Mouse (Mus musculus): ENCODE data around the gene Ncl.
"Not testable (repeated sequence)": the region's sequence is repeated elsewhere in the genome, so short reads cannot be mapped to it uniquely, and the experiment has no call there.

Ncl gene

DNA sequence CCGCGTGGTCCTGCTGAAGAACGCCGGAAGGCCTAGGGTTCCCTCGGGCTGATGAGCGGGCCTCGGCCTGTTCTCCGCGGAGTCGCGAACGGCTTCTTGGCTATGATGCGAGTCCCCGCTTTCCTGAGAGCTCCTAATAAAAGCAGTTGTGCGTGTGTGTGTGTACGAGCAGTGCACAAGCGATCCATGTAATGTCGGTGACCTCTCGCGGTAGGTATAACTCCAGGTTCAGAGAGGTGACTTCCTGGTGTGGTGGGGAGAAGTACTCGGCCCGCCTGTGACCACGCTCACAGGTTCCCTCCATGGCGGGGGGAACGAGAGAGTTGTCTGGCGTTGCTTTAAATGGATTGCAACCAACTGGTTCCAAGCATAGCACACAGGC is 589 bp upstream of the Ncl start:
- no peak for ATAC-seq (ENCODE audit: low TSS enrichment)

DNA sequence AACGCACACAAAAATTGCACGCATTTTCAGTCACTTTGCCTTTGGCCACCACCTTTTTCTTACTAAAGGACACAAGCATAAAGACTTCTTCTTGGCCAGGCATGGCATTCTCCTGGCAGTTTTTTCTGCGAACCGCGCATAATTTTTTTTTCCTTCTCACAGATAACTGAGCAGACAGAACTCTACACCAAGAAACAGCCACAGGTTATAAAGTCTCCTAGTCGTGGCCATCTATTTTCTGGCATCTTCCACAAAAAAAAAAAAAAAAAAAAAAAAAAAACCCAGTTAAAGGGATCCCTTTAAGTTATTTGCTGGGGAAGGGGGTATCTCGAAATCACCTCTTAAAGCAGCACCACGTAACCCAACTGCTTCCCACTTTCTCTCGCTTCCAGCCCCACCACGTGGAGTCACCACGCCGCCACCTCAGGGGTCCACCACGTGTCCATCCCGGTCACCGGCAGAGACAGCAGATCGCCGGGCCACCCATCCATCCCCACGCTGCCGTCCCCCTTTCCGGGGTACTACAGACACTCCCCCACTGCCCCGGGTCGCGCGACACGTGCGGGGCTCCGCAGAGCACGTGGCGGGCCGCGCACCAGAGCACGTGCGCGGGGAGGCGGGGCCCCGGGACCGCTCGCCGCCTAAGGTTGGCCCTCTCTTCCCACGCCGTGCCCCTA is 833 bp downstream of the Ncl start:
- ATAC-seq (ENCODE audit: low TSS enrichment) = no peak; the same call in 1 of the 2 replicates

DNA sequence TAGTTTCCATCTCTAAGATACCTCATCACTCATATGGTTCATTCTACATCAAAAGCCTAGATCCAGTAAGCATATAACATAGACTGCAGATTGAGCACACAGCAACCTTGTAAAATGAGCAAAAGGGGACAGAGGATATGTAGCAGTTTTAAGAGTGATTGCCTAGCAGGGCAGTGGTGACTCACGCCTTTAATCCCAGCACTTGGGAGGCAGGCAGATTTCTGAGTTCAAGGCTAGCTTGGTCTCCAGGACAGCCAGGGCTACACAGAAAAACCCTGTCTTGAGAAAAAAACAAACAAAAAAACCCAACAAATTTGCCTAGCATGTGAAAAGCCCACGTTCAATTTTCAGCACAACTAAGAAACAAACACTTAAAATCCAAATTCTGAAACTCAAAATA is 5.0 kb downstream of the Ncl start:
- no peak for ATAC-seq (ENCODE audit: low TSS enrichment)

DNA sequence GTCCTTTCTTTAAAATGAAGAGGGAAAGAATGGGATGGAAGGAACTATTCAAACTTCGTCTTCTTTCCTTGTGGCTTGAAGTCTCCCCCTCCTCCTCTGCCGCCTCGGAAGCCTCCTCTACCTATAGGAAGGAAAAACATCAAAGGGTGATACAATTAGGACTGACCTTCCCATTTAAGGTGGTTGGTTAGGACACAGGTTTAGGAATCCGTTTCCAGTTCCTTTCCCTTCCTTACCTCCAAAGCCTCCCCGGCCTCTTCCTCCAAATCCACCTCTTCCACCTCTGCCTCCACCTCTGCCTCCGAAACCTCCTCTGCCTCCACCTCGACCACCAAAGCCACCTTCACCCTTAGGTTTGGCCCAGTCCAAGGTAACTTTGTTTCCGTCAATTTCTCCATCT is 8.6 kb downstream of the Ncl start:
- ATAC-seq (ENCODE audit: low TSS enrichment) = no peak

DNA sequence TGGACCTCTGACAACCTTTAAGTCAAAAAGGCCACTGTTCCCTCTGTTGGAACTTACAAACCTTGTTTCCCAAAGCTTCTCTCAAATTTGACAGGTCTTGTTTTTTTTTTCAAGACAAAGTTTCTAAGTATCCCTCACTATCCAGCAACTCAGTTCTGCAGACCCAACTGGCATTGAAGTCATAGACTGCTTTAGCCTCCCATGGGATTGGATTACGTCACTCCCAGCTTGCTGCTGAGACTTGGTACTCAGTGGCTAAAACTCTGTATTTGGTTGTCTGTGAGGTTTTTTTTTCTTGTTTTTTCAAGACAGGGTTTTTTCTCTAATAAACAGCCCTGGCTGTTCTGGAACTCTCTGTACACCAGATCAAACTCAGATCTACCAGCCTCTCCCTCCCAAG is 9.5 kb downstream of the Ncl start:
- no peak for ATAC-seq (ENCODE audit: low TSS enrichment)

DNA sequence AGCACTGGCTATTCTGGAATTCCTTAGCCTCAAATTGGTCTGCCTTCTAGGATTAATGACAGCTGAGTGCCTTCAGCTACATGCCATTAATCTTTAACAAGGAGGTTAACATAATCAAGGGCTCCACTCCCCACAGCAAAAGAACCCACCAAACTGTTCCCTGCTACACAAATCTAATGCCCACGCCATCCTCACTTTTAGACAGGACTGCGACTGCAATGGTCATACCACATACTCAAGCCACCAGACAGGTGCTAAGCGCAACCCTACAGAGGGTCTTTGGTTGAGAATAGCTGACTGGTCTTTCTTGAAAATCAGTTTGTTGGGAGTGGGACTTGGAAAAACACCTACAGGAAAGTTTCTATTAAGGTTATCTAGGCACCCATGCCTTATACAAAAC is 10.0 kb downstream of the Ncl start:
- ATAC-seq (ENCODE audit: low TSS enrichment) = no peak

DNA sequence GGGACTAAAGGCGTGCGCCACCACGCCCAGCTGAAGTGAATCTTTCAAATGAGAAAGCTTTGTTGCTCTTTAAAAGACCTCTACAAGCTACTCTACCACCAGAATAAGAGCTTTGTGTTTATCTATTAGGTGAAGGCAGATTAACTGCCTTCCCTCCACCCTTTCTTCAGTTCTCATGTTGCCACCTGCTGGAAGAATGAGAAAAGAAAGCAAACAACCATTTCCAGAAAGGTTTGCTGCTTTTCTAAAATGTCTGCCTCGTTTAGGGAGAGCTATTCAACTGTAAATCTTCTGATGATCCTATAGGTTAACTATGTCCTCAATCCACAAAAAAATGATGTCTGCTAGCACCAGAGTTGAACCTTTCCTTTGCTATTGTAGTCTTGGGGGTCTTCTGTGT is 10.4 kb downstream of the Ncl start:
- no peak for ATAC-seq (ENCODE audit: low TSS enrichment)

DNA sequence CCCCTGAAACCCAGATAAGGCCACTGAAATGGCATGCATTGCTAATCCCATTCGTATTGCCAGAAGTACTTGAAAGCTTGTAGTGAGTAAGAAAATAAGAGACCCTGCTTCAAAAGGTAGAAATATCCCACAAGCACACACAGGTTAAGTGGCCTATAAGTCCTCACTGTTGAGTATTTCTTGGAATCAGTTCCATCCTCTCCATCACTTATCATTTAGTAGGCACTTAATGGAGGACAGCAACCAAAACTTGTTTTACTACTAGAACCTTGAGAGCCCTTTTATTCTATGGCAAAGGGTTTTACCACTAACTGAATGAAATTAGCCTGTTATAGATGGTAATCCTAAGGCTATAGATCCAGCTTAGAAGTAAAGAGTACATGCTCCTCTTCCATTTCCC is 11.1 kb downstream of the Ncl start:
- peak; percentile 7; the same call in 1 of the 2 replicates for ATAC-seq (ENCODE audit: low TSS enrichment)

DNA sequence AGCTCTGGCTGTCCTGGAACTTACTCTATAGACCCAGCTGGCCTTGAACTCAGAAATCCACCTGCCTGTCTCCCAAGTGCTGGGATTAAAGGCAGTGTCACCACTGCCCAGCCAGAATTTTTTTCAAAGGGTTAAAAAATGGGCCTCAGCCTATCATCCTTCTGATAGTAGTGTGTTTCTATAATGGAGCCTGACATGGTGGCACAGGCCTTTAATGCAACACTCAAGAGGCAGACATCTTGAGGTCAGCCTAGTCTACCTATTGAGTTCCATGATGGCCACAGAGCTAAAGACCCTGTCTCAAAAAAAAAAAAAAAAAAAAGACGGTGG is 11.5 kb downstream of the Ncl start:
- ATAC-seq (ENCODE audit: low TSS enrichment) = no peak

DNA sequence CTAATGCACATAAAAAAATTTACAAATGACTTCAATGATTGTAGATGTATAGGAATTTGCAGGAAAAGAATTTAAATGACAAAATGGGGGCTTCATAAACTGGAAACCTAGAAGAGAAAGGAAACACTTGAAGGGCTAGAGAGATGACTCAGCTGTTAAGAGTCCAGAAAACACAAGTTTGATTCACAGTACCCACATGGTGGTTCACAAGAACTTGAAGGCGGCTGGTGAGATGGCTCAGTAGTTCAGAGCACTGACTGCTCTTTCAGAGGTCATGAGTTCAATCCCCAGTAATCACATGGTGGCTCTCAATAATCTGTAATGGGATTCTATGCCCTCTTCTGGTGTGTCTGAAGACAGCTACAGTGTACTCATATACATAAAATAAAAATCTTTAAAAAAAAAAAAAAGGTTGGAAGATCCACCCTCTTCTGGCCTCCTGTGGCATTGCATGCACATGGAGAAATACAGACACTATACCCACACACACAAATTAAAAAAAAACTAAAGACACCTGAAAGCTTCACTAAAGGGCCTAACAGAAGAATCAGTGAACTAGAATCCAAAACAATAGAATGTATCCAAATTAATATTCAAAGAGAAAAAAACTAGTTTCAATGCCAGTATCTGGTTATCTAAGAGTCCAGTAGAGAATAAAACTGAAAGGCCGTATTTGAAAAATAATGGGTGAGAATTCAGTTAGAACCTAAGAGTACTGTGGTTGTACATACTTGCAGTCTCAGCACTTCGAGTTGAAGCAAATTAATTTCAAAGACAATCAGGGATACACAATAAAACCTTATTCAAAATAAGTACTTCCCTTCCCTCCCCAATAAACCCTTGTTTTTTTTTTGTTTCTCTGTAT is 12.1 kb downstream of the Ncl start:
- ATAC-seq (ENCODE audit: low TSS enrichment) = no peak

DNA sequence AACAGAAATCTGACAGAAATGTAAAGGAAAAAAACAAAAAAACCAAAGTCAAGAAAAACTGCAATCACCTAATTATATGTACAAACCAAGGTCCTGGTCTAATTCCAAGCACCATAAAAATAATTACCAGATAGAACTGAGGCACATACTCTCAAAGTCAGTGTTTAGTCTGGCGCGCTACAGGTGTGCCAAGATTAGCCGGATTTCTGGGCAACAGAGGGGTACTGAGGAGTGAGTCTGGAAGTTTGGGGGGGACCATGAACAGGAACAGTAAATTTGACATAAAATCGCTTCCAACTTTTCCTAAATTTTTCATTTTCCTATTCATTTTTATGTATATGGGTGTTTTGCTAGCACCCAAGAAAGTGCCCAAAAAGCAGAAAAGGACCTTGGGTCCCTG is 13.2 kb downstream of the Ncl start:
- ATAC-seq (ENCODE audit: low TSS enrichment) = no peak

DNA sequence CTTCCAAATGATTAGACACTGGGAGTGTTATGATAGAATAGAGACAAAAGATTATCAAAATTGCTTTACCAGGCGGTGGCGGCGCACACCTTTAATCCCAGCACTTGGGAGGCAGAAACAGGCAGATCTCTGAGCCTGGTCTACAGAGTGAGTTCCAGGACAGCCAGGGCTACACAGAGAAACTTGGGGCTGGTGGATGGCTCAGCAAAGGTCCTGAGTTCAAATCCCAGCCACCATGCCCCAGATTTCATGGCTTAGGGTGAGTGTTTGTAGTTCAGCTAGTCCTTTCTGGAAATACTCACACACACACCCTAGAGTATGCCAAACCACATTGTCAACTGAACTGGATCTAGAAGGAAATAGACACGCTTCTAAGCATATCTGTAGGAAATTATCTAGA is 14.1 kb downstream of the Ncl start:
- ATAC-seq (ENCODE audit: low TSS enrichment) = no peak

DNA sequence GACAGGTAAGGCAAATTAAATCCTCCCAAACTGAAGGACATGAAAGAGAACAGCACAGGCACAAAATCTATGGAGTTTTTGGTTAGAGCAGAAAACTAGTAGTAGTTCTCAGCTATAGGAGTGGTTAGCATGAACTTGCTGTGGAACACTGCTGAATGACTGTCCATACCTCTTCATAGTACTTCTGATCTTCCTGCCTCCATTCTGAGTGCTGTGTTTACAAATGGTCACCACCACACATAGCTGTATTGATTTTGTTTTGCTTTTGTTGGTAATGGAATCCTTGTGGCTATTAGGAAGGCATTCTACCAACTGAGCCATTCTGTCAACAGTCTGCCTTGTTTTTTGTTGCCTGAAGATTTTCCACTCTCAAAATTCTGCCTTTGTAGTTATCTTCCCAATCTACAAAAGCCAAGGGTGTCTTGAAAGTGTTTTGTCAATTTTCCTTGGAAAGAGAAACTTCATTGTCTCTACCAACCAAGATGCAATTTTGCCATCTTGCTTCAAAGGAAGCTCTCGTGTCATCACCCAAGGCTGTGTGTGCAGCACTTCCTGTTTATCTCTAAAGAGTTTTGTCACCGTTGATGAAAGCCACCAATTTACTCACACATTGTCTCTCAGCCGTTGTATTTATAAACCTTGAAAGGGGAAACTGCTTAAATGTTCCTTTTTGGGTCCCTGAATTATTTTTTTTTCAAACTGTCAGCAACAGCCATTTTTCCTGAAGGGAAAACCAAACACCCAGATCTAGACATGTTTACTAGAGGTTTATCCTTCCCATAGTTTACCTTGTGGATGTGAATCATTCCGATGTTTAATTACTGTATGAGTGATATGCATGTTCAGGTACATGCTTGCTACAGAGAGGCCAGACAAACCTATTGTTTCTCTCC is 15.0 kb downstream of the Ncl start:
- ATAC-seq (ENCODE audit: low TSS enrichment) = no peak

DNA sequence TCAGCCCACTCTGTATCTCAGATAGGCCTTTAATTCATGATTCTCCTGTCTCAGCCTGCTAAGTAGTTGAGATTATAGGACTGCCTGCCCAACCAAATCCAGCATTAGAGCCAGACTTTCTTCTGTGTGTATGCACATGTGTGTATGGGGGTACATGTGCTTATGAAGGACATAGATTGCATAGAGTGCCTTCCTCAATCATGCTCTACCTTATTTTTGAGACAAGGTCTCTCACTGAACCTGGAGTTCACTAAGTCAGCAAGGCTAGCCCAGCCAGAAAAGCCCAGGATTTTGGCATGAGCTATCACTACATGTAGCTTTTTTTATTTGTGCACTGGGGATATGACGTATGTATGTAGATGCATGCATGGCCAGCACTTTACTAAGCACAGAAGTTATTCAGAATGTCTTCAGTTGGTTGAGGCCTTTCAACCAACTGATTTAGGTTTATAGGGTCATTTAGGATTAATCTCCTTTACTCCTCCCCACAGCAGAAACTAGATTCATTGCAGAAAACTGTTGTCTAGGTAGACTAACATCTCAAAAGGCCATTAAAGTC is 16.0 kb downstream of the Ncl start:
- ATAC-seq (ENCODE audit: low TSS enrichment) = no peak

DNA sequence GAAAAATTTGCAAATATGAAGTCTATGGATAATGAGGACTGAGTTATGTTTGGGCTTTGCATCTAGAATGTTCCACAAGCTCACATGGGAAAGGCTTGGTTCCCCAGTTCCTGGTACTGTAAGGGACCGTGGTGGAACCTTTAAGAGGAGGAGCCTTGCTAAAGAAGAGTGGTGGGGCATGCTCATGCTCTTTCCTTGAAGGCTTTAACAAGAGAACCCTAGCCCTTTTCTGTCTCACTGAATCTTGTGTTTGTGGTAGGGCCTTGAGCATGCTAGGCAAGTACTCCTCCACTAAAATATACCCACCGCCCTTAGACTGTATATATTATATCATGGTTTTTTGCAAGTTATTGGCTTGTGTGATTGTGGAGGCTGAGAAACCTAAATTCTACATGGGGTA is 16.8 kb downstream of the Ncl start:
- ATAC-seq (ENCODE audit: low TSS enrichment) = no peak

DNA sequence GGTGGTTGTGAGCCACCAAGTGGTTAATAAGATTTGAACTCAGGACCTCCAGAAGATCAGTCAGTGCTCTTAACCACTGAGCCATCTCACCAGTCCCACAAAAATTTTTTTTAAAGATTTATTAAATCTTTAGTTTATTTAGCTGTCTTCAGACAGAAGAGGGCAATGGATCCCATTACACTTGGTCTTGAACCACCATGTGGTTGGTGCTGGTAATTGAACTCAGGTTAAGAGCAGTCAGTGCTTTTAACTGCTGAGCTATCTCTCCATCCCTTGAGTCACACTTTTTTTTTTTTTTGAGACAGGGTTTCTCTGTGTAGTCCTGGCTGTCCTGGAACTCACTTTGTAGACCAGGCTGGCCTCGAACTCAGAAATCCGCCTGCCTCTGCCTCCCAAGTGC is 18.1 kb downstream of the Ncl start:
- ATAC-seq (ENCODE audit: low TSS enrichment) = not testable (repeated sequence)

DNA sequence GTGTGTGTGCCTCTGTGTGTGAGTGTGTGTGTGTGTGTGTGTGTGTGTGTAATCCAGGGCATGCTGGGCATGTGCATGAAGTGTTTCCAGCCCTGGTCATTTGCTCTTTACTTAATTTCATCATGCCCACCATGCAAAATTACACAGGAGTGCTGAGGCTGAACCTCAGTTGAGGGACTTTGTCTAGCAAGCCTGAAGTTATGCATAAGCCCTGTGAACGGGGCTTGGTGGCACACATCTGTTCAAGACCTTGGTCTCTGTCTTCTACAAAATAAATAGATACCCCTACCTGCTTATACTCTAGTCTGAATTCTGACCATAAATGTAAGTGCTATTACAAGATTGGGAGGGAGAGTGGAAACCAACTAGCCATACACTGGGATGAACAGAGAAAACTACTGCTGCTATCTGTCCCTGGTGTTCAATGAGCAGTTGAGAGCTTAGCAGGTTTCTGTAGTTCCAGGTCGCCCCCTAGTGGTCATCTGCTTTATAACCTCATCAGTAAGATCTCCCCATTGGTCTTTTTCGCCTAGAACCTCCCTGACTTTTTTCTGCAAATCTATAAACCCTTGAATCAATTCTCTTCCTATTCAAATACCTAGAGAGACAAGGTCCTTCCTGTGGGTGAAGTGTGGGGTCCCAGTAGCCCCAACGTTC is 19.9 kb downstream of the Ncl start:
- peak; percentile 97 for ATAC-seq (ENCODE audit: low TSS enrichment)

DNA sequence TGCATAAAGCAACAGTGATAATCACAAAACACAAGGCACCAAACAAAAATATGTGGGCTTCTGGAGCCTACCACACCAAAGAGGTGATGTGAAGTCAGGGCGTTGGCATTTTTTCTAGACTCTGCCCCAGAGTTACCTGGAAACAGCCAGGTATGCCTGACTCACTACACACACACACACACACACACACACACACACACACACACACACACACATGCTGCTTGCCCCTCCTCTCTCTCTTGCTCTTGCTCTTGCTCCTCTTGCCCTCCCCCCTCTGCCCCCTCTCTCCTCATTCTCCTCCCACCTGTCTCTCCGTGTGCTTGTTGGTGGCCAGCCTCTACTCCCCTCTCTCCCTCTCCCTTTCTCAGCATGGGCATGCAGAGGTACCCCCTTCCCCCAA is 22.9 kb downstream of the Ncl start:
- ATAC-seq (ENCODE audit: low TSS enrichment) = no peak

DNA sequence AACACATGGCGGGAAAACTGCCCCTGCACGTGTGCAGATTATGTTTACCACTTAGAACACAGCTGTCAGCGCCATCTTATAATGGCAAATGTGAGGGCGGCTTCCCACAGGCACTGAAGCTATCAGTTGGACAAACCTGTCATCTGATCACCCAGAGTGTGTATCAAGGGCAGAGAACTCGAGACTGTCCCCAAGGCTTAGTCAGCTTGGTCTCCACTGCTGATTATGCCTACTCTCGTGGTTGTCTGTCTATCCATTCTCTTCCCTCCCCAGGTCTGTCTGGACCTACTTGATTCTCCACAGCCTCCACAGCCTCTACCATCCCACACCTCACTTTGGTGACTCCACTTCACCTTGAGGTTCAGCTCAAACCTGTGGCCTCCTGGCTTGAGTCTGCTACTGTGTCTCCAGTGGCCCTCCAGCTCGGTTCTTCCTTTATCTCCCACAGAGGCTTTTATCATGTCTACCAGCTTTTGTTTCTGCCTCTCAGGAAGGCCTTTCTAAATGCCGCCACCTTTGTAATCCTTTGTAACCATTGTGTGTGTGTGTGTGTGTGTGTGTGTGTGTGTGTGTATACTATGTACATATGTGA is 38.3 kb downstream of the Ncl start:
- ATAC-seq (ENCODE audit: low TSS enrichment) = no peak

DNA sequence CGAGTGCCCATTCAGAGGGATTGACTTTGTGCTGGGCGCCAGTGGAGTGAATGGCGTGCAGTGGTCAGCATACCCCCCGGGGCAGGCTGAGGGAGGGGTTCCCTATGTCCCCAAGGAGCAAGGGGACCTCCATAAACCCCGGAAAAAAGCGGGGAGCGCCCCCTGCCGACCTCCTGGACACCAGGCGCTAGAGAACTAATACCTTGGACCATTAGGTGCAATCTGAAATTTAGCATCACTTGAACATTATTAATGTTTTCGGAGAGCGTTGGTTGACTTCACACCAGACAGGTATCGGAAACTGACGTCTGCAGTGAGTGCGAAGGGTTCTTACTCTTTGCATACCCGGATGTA is 45.5 kb downstream of the Ncl start:
- no peak for ATAC-seq (ENCODE audit: low TSS enrichment)

DNA sequence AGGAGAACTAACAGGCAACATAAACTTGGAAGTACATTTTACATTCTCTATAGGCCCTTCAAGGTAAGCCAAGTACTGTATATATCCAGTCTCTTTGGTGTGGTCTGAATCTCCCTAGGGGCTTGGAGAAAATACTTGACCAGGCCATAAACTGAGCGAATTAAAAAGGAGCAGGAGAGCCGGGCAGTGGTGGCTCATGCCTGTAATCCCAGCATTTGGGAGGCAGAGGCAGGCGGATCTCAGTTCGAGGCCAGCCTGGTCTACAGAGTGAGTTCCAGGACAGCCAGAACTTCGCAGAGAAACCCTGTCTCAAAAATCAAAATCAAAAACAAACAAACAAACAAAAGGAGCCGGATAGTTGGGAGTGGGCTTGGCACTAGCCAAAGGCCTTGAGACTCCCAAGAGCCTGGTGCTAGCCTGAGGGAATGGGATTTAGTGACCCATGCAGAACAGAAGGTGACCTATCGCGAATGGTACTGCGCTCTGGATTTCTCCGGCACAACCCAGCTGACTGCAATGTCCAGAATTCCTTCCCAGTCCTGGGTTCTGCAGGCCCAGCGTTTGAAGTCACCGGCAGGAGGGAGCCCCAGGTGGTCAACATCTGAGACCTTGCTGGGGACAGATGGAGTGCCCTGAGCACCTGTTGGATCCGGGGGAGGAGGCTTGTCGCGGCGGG is 46.0 kb downstream of the Ncl start:
- no peak for ATAC-seq (ENCODE audit: low TSS enrichment)
